Mouse (Mus musculus) limb, embryonic 15.5 days (tissue): ENCODE data around the gene Hps6. TPM values are rescaled to one million over a fixed set of nuclear protein-coding genes. Genes with fewer than 3 reads are reported as not detected.

Experiments
- ATAC-seq: fragments of 200-750 bp; cut with Nextera tagmentation; 2 replicates; pipeline ENCODE4 v1.8.0; 2017; ENCODE audit warnings: low read depth, moderate TSS enrichment; ENCODE audit not compliant: insufficient number of reproducible peaks, low FRiP score, low TSS enrichment
- H3K27ac ChIP-seq: fragments of 300-500 bp; sonication (generic); 2 replicates; pipeline ENCODE4 v1.5.1; 2015; ENCODE audit warnings: moderate library complexity, mild to moderate bottlenecking, inconsistent platforms
- H3K27me3 ChIP-seq: fragments of 300-500 bp; sonication (generic); 2 replicates; pipeline ENCODE4 v1.6.1; 2015; ENCODE audit warnings: inconsistent platforms
- H3K36me3 ChIP-seq: fragments of 300-500 bp; sonication (generic); 2 replicates; pipeline ENCODE4 v1.6.1; 2015; ENCODE audit warnings: inconsistent platforms
- H3K4me1 ChIP-seq: fragments of 300-500 bp; sonication (generic); 2 replicates; pipeline ENCODE4 v1.6.1; 2015; ENCODE audit warnings: inconsistent platforms
- H3K4me2 ChIP-seq: fragments of 300-500 bp; sonication (generic); 2 replicates; pipeline ENCODE4 v1.6.1; 2015; ENCODE audit warnings: mild to moderate bottlenecking, inconsistent platforms
- H3K4me3 ChIP-seq: fragments of 300-500 bp; sonication (generic); 2 replicates; pipeline ENCODE4 v1.5.1; 2015; ENCODE audit warnings: mild to moderate bottlenecking, inconsistent platforms
- H3K9ac ChIP-seq: fragments of 300-500 bp; sonication (generic); 2 replicates; pipeline ENCODE4 v1.6.1; 2015; ENCODE audit warnings: inconsistent platforms
- H3K9me3 ChIP-seq: fragments of 300-500 bp; sonication (generic); 2 replicates; pipeline ENCODE4 v1.6.1; 2016; ENCODE audit warnings: inconsistent platforms
- WGBS: fragments of 180-500 bp; shearing (Covaris S2); methylation state at CpG from one replicate; pipeline ENCODE4 v1.1.7; 2015; 5-methylcytosine and 5-hydroxymethylcytosine counted together
- polyA plus RNA-seq: library from polyadenylated mRNA; unstranded; fragments of >200 nt; fragmentation: Nextera tagmentation; extraction: Ambion mirVana; gene quantifications from 2 replicates; pipeline ENCODE4 v1.2.1, GENCODE M21; 2015

The Hps6 gene
- polyA plus RNA-seq, 1 experiment from 2014 or later = 8.8 TPM

DNA sequence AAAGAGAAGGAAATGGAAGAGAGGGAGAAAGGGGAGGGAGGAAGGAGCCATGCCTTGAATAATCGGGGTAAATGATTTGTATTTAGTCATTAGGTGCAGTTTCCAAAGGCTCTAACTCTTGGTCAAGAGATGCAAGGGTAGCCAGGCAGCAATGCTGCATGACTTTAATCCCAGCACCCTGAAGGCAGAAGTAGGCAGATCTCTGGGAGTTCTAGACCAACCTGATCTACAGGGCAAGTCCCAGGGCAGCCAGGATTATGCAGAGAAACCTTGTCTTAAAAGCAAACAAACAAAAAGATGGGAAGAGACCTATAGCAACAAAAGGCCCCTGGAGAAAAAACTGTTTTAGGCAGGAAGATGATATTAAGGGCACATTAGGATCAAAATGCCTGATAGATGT lies 3.9 kb upstream of the Hps6 start:
- peaks cover 4% of the 10 kb centered on the region; the same call in 1 of the 2 replicates for H3K36me3 ChIP-seq
- no peaks in the 10 kb centered on the region for H3K9me3 ChIP-seq
- H3K27me3 ChIP-seq = no peaks in the 10 kb centered on the region
- no peak for ATAC-seq
- WGBS = 67% methylated on average over 1 of the region's 1 CpGs
- H3K27ac ChIP-seq = no peak overlapping the region
- H3K4me1 ChIP-seq = peaks cover 20% of the 10 kb centered on the region
- H3K9ac ChIP-seq = no peak overlapping the region
- no peak overlapping the region for H3K4me3 ChIP-seq
- no peak overlapping the region for H3K4me2 ChIP-seq

DNA sequence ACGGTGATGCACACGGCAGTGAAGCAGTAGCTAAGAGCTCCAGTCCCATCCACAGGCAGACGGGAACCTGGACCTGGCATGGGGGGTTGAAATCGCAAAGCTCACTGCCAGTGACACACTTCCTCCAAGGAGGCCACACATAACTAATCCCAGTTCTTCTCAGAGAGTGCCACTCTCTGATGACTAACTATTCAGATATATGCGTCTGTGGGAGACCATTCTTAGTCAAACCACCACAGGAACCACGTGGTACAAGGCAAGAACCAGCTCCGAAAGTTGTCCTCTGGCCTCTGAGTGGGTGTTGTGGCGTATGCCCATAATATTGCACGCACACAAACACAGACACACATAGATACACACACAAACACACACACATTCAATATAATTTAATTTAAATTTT lies 1.0 kb upstream of the Hps6 start:
- ATAC-seq = no peak
- H3K27ac ChIP-seq = no peak overlapping the region
- WGBS = 81% methylated on average over 9 of the region's 9 CpGs

DNA sequence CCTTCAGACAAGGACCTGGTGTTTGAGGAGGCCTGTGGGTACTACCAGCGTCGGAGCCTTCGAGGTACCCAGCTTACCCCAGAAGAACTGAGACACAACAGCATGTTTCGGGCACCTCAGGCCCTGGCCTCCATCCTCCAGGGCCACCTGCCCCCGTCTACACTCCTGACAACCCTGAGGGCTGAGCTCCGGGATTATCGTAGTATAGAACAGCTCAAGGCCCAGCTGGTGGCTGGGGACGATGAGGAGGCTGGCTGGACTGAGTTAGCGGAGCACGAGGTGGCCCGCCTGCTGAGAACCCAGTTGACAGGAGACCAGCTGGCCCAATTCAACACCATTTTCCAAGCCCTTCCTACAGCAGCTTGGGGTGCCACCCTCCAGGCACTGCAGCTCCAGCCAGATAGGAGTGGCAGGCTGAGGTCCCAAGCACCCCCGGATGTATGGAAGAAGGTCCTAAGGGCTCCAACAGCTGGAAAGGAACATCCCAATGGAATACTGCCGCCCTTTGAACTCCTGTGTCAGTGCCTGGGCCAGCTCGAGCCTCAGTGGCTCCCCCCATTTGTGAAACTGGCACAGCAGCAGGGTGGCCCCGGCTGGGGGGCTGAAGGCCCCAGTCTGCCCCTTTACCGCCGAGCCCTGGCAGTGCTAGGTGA lies 1.6 kb downstream of the Hps6 start:
- Histone ChIP-seq H3K4me1 (peaks cover 26% of the 10 kb centered on the region), H3K27ac (no peak overlapping the region), H3K9me3 (no peaks in the 10 kb centered on the region), H3K9ac (no peak overlapping the region), H3K4me2 (peak overlapping the region; percentile 99; the same call in 1 of the 2 replicates), H3K27me3 (no peaks in the 10 kb centered on the region), H3K36me3 (no peaks in the 10 kb centered on the region; the same call in 1 of the 2 replicates), H3K4me3 (no peak overlapping the region; the same call in 1 of the 2 replicates)
- ATAC-seq = no peak
- 80% methylated on average over 17 of the region's 17 CpGs for WGBS

More for the DNA sequence above, 1.0 kb upstream of the Hps6 start:
- H3K36me3 ChIP-seq = no peaks in the 10 kb centered on the region
- H3K9ac ChIP-seq = no peak overlapping the region
- H3K4me2 ChIP-seq = no peak overlapping the region
- H3K4me3 ChIP-seq = no peak overlapping the region
- H3K9me3 ChIP-seq = no peaks in the 10 kb centered on the region
- peaks cover 31% of the 10 kb centered on the region for H3K4me1 ChIP-seq
- no peaks in the 10 kb centered on the region for H3K27me3 ChIP-seq

DNA sequence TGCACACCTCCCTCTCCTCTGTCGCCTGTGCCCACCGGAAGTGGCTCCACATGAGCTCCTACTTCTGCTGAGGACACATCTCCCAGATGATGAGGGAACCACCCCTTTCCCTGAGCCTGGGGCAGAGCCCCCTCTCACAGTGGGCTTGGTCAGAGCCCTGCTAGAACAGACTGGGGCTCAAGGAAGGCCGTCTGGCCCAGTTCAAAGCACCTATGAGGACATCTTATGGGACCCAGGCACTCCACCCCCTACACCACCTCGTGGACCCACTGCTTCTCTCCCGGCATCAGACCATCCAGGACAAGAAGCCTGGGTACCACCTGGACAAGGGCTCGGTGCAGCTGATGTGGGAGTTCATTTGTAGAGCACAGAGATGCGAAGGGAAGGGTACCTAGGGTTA lies 2.4 kb downstream of the Hps6 start:
- Histone ChIP-seq H3K27me3 (no peaks in the 10 kb centered on the region), H3K36me3 (no peaks in the 10 kb centered on the region; the same call in 1 of the 2 replicates), H3K4me2 (no peak overlapping the region), H3K27ac (no peak overlapping the region), H3K4me3 (no peak overlapping the region), H3K4me1 (peaks cover 26% of the 10 kb centered on the region), H3K9me3 (no peaks in the 10 kb centered on the region), H3K9ac (no peak overlapping the region)
- 82% methylated on average over 7 of the region's 7 CpGs for WGBS
- ATAC-seq = no peak

DNA sequence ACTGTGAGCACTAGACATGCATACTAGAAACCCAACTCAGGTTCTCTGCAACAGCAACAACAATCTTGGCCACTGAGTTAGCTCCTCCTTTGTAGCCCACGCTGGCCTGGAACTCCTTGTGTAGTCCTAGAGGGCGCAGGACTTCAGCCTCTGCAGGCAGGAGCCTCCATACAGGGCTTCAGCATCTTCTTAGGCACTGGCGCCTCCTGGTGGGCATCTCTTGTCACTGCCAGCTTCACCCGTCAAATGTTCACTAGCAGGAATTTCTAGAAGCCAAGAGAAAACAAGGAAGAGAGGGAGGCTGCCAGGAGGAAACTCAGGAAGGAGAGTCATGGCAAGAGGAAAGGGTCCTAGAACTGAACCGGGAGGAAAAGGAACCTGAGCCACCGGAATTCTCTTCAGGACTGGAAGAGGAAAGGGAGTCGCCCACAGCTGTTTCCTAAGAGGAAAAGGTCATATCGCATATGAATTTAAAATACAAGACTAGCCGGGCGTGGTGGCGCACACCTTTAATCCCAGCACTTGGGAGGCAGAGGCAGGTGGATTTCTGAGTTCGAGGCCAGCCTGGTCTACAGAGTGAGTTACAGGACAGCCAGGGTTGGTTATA lies 11.4 kb downstream of the Hps6 start:
- Histone ChIP-seq H3K36me3 (no peaks in the 10 kb centered on the region), H3K4me2 (no peak overlapping the region), H3K27me3 (no peaks in the 10 kb centered on the region), H3K9ac (no peak overlapping the region), H3K4me3 (no peak overlapping the region), H3K4me1 (0 out of 2 replicates have a peak, but pooled peaks cover 4% of the 10 kb centered on the region), H3K27ac (no peak overlapping the region), H3K9me3 (no peaks in the 10 kb centered on the region)
- 33% methylated on average over 12 of the region's 12 CpGs for WGBS
- ATAC-seq = no peak

DNA sequence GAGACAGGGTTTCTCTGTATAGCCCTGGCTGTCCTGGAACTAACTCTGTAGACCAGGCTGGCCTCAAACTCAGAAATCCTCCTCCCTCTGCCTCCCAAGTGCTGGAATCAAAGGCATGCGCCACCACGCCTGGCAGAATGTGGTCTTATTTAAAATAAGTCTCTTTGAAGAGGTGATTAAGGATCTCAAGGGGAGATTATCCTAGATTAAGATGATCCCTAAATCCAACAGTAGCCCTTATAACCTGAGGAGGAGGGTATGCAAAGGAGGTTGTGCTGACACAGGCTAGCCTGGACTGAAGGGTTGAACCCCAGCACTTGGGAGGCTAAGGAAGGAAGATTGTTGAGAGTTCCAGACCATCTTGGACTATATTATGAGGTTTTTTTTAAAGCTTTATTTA lies 12.7 kb downstream of the Hps6 start:
- Histone ChIP-seq H3K9me3 (no peaks in the 10 kb centered on the region), H3K4me1 (0 out of 2 replicates have a peak, but pooled peaks cover 4% of the 10 kb centered on the region), H3K4me2 (no peak overlapping the region), H3K4me3 (no peak overlapping the region), H3K9ac (no peak overlapping the region), H3K36me3 (no peaks in the 10 kb centered on the region), H3K27me3 (no peaks in the 10 kb centered on the region), H3K27ac (no peak overlapping the region)
- no peak for ATAC-seq
- WGBS = 60% methylated on average over 2 of the region's 2 CpGs

DNA sequence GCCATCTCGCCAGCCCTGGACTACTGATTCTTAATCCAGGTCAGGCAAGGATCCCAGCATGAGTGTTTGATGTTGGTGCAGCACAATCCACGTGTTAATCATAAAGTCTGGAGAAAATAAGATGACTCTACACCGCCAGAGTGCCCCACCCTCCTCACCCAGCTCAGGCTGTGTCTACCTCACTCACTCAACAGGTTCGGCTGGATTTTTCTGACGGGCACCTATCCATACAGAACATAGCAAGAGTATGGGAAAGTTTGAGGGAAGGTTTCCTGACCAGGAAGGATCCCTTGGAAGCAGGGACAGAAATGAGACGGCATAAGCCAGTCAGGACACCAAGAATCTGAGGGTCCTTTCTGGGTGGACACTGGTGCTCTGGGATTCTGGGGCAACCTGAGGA lies 21.7 kb downstream of the Hps6 start:
- Histone ChIP-seq H3K9me3 (no peaks in the 10 kb centered on the region), H3K9ac (no peak overlapping the region), H3K27me3 (no peaks in the 10 kb centered on the region), H3K36me3 (0 out of 2 replicates have a peak, but pooled peaks cover under 1% of the 10 kb centered on the region), H3K4me1 (0 out of 2 replicates have a peak, but pooled peaks cover 7% of the 10 kb centered on the region), H3K27ac (0 out of 2 replicates have a peak overlapping the region, but pooled peaks have one; percentile 40), H3K4me3 (no peak overlapping the region), H3K4me2 (no peak overlapping the region)
- ATAC-seq = no peak
- WGBS = 65% methylated on average over 6 of the region's 6 CpGs

DNA sequence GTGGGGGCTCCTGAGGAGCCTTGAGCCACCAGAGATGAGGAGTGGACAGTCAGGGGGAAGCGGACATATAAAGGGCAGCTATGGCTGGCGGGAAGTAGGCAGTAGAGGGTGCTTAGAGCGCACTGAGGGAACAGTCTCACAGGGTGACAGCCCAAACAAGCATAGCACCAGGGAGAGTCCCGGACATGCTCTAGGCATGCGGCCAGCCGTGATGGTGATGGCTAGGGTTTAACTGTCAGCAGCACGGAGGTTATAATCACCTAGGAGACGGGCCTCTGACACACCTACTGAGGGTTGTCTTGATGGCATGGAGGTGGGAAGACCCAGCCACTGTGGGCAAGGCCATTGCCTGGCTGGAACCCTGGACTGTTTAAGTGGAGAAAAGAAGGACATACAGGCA lies 23.3 kb downstream of the Hps6 start:
- Histone ChIP-seq H3K27me3 (no peaks in the 10 kb centered on the region), H3K27ac (no peak overlapping the region), H3K4me3 (no peak overlapping the region), H3K9me3 (no peaks in the 10 kb centered on the region), H3K36me3 (peaks cover 14% of the 10 kb centered on the region), H3K4me2 (no peak overlapping the region), H3K9ac (no peak overlapping the region), H3K4me1 (0 out of 2 replicates have a peak, but pooled peaks cover 7% of the 10 kb centered on the region)
- ATAC-seq = no peak
- 50% methylated on average over 8 of the region's 8 CpGs for WGBS

DNA sequence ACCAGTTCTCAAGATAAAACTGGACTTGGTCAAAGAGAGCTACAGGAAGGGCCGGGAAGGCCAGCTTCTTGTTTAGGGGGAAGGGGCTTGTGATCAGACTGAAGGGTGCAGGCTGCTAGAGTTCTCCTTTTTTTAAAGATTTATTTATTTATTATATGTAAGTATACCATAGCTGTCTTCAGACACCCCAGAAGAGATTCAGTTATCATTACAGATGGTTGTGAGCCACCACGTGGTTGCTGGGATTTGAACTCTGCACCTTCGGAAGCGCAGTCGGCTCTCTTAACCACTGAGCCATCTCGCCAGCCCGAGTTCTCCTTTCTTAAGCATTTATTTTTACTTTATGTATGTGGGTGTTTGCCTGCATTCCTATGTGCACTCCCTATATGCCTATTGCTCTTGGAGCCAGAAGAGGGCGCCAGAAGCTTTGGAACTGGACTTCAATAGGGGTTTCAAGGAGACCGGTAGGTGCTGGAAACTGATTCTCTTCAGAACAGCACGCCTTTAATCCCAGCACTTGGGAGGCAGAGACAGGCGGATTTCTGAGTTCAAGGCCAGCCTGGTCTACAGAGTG lies 25.5 kb downstream of the Hps6 start:
- no peak overlapping the region for H3K4me3 ChIP-seq
- H3K4me2 ChIP-seq = no peak overlapping the region
- no peaks in the 10 kb centered on the region for H3K27me3 ChIP-seq
- H3K9me3 ChIP-seq = no peaks in the 10 kb centered on the region
- no peak overlapping the region for H3K27ac ChIP-seq
- ATAC-seq = no peak
- peaks cover 36% of the 10 kb centered on the region for H3K36me3 ChIP-seq
- WGBS = 72% methylated on average over 11 of the region's 11 CpGs
- H3K9ac ChIP-seq = no peak overlapping the region
- H3K4me1 ChIP-seq = 0 out of 2 replicates have a peak, but pooled peaks cover 7% of the 10 kb centered on the region

DNA sequence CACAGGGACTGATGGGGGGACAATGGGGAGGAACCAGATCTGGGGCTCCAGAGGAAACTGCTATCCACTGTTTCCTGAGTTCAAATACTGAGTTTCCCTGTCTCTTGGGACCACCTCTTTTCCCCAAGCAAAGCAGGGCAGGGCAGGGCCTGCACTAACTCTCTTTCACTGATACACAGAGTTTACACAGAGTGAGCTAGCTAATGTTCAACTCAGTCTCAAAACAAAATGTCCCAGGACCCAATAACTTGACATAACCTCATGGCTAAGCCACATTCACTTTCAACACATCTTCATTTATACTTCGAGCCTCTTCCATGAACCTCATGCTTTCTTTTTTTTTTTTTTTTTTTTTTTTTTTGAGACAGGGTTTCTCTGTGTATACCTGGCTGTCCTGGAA lies 26.3 kb downstream of the Hps6 start:
- H3K27me3 ChIP-seq = no peaks in the 10 kb centered on the region
- no peak for ATAC-seq
- 93% methylated on average over 1 of the region's 1 CpGs for WGBS
- 0 out of 2 replicates have a peak, but pooled peaks cover 7% of the 10 kb centered on the region for H3K4me1 ChIP-seq
- no peak overlapping the region for H3K27ac ChIP-seq
- no peak overlapping the region for H3K9ac ChIP-seq
- H3K36me3 ChIP-seq = peaks cover 45% of the 10 kb centered on the region
- H3K9me3 ChIP-seq = no peaks in the 10 kb centered on the region
- no peak overlapping the region for H3K4me3 ChIP-seq
- no peak overlapping the region for H3K4me2 ChIP-seq

DNA sequence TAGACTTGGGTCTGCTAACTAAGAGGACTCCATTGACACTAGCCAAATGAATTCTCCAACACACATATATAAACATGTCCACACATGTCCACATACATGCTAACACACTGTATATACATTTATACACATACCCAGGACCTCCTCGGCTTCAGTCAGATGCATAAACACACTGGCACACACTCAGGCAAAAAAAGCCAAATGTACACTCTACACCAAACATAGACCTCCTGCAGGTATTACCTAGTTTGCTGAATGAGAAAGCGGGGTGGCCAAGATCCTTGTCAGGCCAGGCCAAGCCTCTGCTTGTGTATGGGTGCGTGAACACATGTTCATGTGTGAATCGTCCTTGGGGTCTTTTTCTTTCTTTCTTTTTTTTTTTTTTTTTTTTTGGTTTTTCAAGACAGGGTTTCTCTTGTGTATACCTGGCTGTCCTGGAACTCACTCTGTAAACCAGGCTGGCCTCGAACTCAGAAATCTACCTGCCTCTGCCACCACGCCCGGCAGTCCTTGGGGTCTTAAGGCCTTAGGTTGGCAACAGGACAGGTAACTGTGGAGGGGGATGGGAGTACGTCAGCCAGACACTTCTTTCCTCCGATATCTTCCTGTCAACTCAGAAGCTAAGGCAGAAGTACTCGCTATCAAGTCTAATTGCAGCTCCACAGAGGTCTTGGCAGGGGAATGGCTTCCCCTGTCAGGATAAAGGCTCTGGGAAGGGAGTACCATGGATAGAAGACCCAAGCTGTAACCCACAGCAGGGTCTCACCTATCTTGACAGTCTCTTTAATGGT lies 27.1 kb downstream of the Hps6 start:
- H3K4me1 ChIP-seq = 0 out of 2 replicates have a peak, but pooled peaks cover 7% of the 10 kb centered on the region
- H3K9me3 ChIP-seq = no peaks in the 10 kb centered on the region
- H3K27ac ChIP-seq = no peak overlapping the region
- ATAC-seq = no peak
- H3K4me2 ChIP-seq = no peak overlapping the region
- H3K27me3 ChIP-seq = no peaks in the 10 kb centered on the region
- no peak overlapping the region for H3K9ac ChIP-seq
- peaks cover 52% of the 10 kb centered on the region for H3K36me3 ChIP-seq
- H3K4me3 ChIP-seq = no peak overlapping the region
- WGBS = 95% methylated on average over 10 of the region's 10 CpGs
